Mouse (Mus musculus): ENCODE data around the gene Bcl9l.

Bcl9l gene

GRCm38 (mm10) chr9:44544986-44545385 is 62.4 kb downstream of the Bcl9l start:
- DNase-seq (ENCODE audit: low read depth, low spot score): no peak

GRCm38 (mm10) chr9:44548412-44549152 is 66.0 kb downstream of the Bcl9l start:
- DNase-seq (ENCODE audit: low read depth, low spot score): no peak

- DNase-seq (ENCODE audit: low read depth, low spot score): no peak
These were observed 68.5 kb downstream of the Bcl9l start for GRCm38 (mm10) chr9:44551138-44551537.

GRCm38 (mm10) chr9:44552161-44552560 is 69.5 kb downstream of the Bcl9l start:
- DNase-seq (ENCODE audit: low read depth, low spot score): no peak
